Comparison of ENCODE assay signal across 8 mouse cellular contexts in genomic region chr8:105685796-105686308, GRCm38 (mm10). TPM values are rescaled to one million over a fixed set of nuclear protein-coding genes. Genes with fewer than 3 reads are reported as not detected.
DNase-seq lines count a peak whose midpoint lies in the region; ATAC-seq and TF ChIP-seq lines count a peak whose summit lies in the region.

Gene Carmil2 (plus strand): TSS chr8:105686274.

- TF ChIP-seq CTCF in E14TG2a.4 (conservative IDR thresholded peaks at IDR 0.05; ENCODE audit: low read length): peak; percentile 97
- TF ChIP-seq CTCF in lung, postnatal 0 days (IDR thresholded peaks at IDR 0.05): peak; percentile 85

- peak within 1 kb of the TSS; percentile 32; the same call in 1 of the 2 replicates for H3K4me2 ChIP-seq in embryonic facial prominence, embryonic 15.5 days (replicated peaks)
- peak within 1 kb of the TSS; percentile 43 for H3K4me2 ChIP-seq in lung, postnatal 0 days (replicated peaks; ENCODE audit: low read depth, low read length)

- H3K9ac ChIP-seq in embryonic facial prominence, embryonic 15.5 days: no peak within 1 kb of the TSS
- no peak within 1 kb of the TSS for H3K9ac ChIP-seq in lung, postnatal 0 days (replicated peaks; ENCODE audit: low read depth)

- peak within 1 kb of the TSS; percentile 74 for H3K4me3 ChIP-seq in E14TG2a.4 (replicated peaks; ENCODE audit: low read length)
- peak within 1 kb of the TSS; percentile 10; the same call in 1 of the 2 replicates for H3K4me3 ChIP-seq in embryonic facial prominence, embryonic 15.5 days (replicated peaks)
- H3K4me3 ChIP-seq in lung, postnatal 0 days (ENCODE audit: low read depth, low read length): no peak within 1 kb of the TSS; the same call in 1 of the 2 replicates

- intact Hi-C loops in heart, postnatal 36 days (cut with DNase I): loop anchor here (2.0 to 10.0 kb wide), 4 partner anchors 49 to 119 kb away; partner anchors contain the start of genes Agrp, Atp6v0d1 and Ctcf

- WGBS in embryonic facial prominence, embryonic 15.5 days: 7% methylated on average over 26 of the region's 26 CpGs
- 11% methylated on average over 17 of the region's 26 CpGs for WGBS in lung, postnatal 0 days

- no peak within 1 kb of the TSS for H3K27ac ChIP-seq in embryonic facial prominence, embryonic 15.5 days (replicated peaks)
- no peak within 1 kb of the TSS for H3K27ac ChIP-seq in lung, postnatal 0 days (ENCODE audit: low read length)

- peaks cover 32% of the 10 kb centered on the region for H3K27me3 ChIP-seq in E14TG2a.4 (ENCODE audit: insufficient read depth, low read length)
- H3K27me3 ChIP-seq in embryonic facial prominence, embryonic 15.5 days: no peaks in the 10 kb centered on the region
- H3K27me3 ChIP-seq in lung, postnatal 0 days (replicated peaks; ENCODE audit: insufficient read depth, low read length): no peaks in the 10 kb centered on the region

- ATAC-seq in embryonic facial prominence, embryonic 15.5 days (ENCODE audit: insufficient number of reproducible peaks, low FRiP score, low TSS enrichment, low read depth): 0 out of 2 replicates have a peak, but pooled peaks have one; percentile 12
- ATAC-seq in lung, postnatal 0 days: peak; percentile 61

- no peaks in the 10 kb centered on the region for H3K9me3 ChIP-seq in E14TG2a.4 (ENCODE audit: low read length)
- H3K9me3 ChIP-seq in embryonic facial prominence, embryonic 15.5 days (replicated peaks): no peaks in the 10 kb centered on the region
- no peaks in the 10 kb centered on the region for H3K9me3 ChIP-seq in lung, postnatal 0 days (ENCODE audit: low read length)

- peaks cover 37% of the 10 kb centered on the region for H3K36me3 ChIP-seq in E14TG2a.4 (ENCODE audit: insufficient read depth, low read length)
- H3K36me3 ChIP-seq in embryonic facial prominence, embryonic 15.5 days: peaks cover 40% of the 10 kb centered on the region
- H3K36me3 ChIP-seq in lung, postnatal 0 days (ENCODE audit: insufficient read depth, low read length): peaks cover 18% of the 10 kb centered on the region; the same call in 1 of the 2 replicates

- peak; percentile 18 for DNase-seq in adipocyte (ENCODE audit: low spot score)
- peak; percentile 71 to 80 for DNase-seq in heart, postnatal 36 days
- DNase-seq in layer of hippocampus, postnatal 10 days (ENCODE audit: low spot score in 2 of 2): no peak
- peak; percentile 42 for DNase-seq in lung, postnatal 0 days (ENCODE audit: low spot score)
- DNase-seq in retina, postnatal 1 day: peak; percentile 64
- no peak for DNase-seq in right cerebral cortex, postnatal 4 days

- no peak for TF ChIP-seq EP300 in lung, postnatal 0 days (IDR thresholded peaks at IDR 0.05)

- H3K4me1 ChIP-seq in E14TG2a.4 (replicated peaks; ENCODE audit: low read depth, low read length): peaks cover 61% of the 10 kb centered on the region
- peaks cover 8% of the 10 kb centered on the region; the same call in 1 of the 2 replicates for H3K4me1 ChIP-seq in embryonic facial prominence, embryonic 15.5 days
- H3K4me1 ChIP-seq in lung, postnatal 0 days (ENCODE audit: insufficient read depth, low read depth, low read length): no peaks in the 10 kb centered on the region

RNA-seq across cellular contexts. Expression of gene Carmil2, which starts in this region (rescaled TPM):
- polyA plus RNA-seq in embryonic facial prominence, embryonic 15.5 days (2015; fragmentation: Nextera tagmentation; extraction: Ambion mirVana): 0.77 and 1.0 TPM in 2 replicates
- under 1 TPM; 0.27 to 0.31 TPM for total RNA-seq in heart, postnatal 36 days (2021)
- total RNA-seq in layer of hippocampus, postnatal 10 days (2021): 10 to 100 TPM; 48.6 to 52.4 TPM
- 0.26 and 0.35 TPM in 2 replicates for polyA plus RNA-seq in lung, postnatal 0 days (2015; fragmentation: Nextera tagmentation; extraction: Ambion mirVana)

Comparison
In these comparisons a context has a peak if more than half of its experiments do, and no peak if none do; other contexts are left out.
1. RNA of gene Carmil2 (total RNA-seq): 48.6 to 52.4 TPM in layer of hippocampus, postnatal 10 days; 0.27 to 0.31 TPM in heart, postnatal 36 days; every median in the first group is over 10 times any median in the second.
2. Peak in DNase-seq in heart, postnatal 36 days; RNA of the gene not detected or under 1 TPM.
3. Peak in DNase-seq, ATAC-seq and H3K4me2 ChIP-seq in lung, postnatal 0 days; RNA of the gene not detected or under 1 TPM.
4. DNase-seq: peak in adipocyte (single experiment) and retina, postnatal 1 day (single experiment); none in layer of hippocampus, postnatal 10 days (0 of 2) and right cerebral cortex, postnatal 4 days (single experiment).